Mouse (Mus musculus): ENCODE measurements at regions not wholly inside any gene's neighbourhood (a gene's known extent, or its start where the extent isn't known, plus 50 kb on each side); places are given as distances from the start of the nearest gene placed in this dataset.

GRCm38 (mm10) chr13:111946811-111947210 lies 138.0 kb upstream of the Map3k1 start:
- TF ChIP-seq CTCF (IDR thresholded peaks at IDR 0.05; ENCODE audit: low read depth, low read length) = no peak
- TF ChIP-seq POLR2AphosphoS5 (IDR thresholded peaks at IDR 0.05; ENCODE audit: insufficient replicate concordance, low read depth, low read length) = no peak

All from G1E (cell line).